Mouse (Mus musculus) midbrain, embryonic 13.5 days (tissue): ENCODE measurements around the gene Dctn1. TPM values are rescaled to one million over a fixed set of nuclear protein-coding genes. Genes with fewer than 3 reads are reported as not detected.

Experiments used
- ATAC-seq: fragments of 200-750 bp; cut with Nextera tagmentation; 2 replicates; pipeline ENCODE4 v1.8.0; 2017; ENCODE audit warnings: mild to moderate bottlenecking, moderate TSS enrichment, moderate library complexity
- H3K27ac ChIP-seq: fragments of 300-500 bp; sonication (generic); 2 replicates; pipeline ENCODE4 v1.5.1; 2015; ENCODE audit warnings: inconsistent platforms, mild to moderate bottlenecking, moderate library complexity
- H3K27me3 ChIP-seq: fragments of 300-500 bp; sonication (generic); 2 replicates; pipeline ENCODE4 v1.6.1; 2015; ENCODE audit warnings: mild to moderate bottlenecking, inconsistent platforms
- H3K36me3 ChIP-seq: fragments of 300-500 bp; sonication (generic); 2 replicates; pipeline ENCODE4 v1.6.1; 2015; ENCODE audit warnings: mild to moderate bottlenecking, inconsistent platforms
- H3K4me1 ChIP-seq: fragments of 300-500 bp; sonication (generic); replicated peaks from 2 replicates; pipeline ENCODE4 v1.6.1; 2015; ENCODE audit warnings: inconsistent platforms
- H3K4me2 ChIP-seq: fragments of 300-500 bp; sonication (generic); replicated peaks from 2 replicates; pipeline ENCODE4 v1.6.1; 2015; ENCODE audit warnings: moderate library complexity, mild to moderate bottlenecking, inconsistent platforms
- H3K4me3 ChIP-seq: fragments of 300-500 bp; sonication (generic); replicated peaks from 2 replicates; pipeline ENCODE4 v1.5.1; 2015; ENCODE audit warnings: mild to moderate bottlenecking, inconsistent platforms
- H3K9ac ChIP-seq: fragments of 300-500 bp; sonication (generic); replicated peaks from 2 replicates; pipeline ENCODE4 v1.6.1; 2015; ENCODE audit warnings: mild to moderate bottlenecking, inconsistent platforms
- H3K9me3 ChIP-seq: fragments of 300-500 bp; sonication (generic); 2 replicates; pipeline ENCODE4 v1.6.1; 2016; ENCODE audit warnings: mild to moderate bottlenecking, inconsistent platforms
- WGBS: fragments of 180-500 bp; shearing (Covaris S2); methylation state at CpG from one replicate; pipeline ENCODE4 v1.1.7; 2015; 5-methylcytosine and 5-hydroxymethylcytosine counted together
- polyA plus RNA-seq: library from polyadenylated mRNA; unstranded; fragments of >200 nt; fragmentation: Nextera tagmentation; extraction: Ambion mirVana; gene quantifications from 2 replicates; pipeline ENCODE4 v1.2.1, GENCODE M21; 2015

The Dctn1 gene
- polyA plus RNA-seq, 1 experiment from 2014 or later: 140 TPM

- peak; percentile 3 for ATAC-seq
- Histone ChIP-seq H3K4me3 (peak overlapping the region; percentile 78), H3K4me2 (peak overlapping the region; percentile 92), H3K9ac (peak overlapping the region; percentile 78), H3K9me3 (no peaks in the 10 kb centered on the region), H3K36me3 (peaks cover under 1% of the 10 kb centered on the region), H3K4me1 (peaks cover 42% of the 10 kb centered on the region), H3K27me3 (no peaks in the 10 kb centered on the region), H3K27ac (0 out of 2 replicates have a peak overlapping the region, but pooled peaks have one; percentile 53)
- WGBS: under 1% methylated on average over 30 of the region's 30 CpGs
Observed at GRCm38 (mm10) chr6:83124851-83125312, 40.8 kb upstream of the Dctn1 start.

- H3K4me1 ChIP-seq: peaks cover 38% of the 10 kb centered on the region
- ATAC-seq: no peak
- H3K27me3 ChIP-seq: no peaks in the 10 kb centered on the region
- peak within 1 kb of the TSS; percentile 92 for H3K4me2 ChIP-seq
- peak within 1 kb of the TSS; percentile 78 for H3K9ac ChIP-seq
- whole genome bisulfite sequencing: 26% methylated on average over 5 of the region's 5 CpGs
- peak within 1 kb of the TSS; percentile 78 for H3K4me3 ChIP-seq
- H3K36me3 ChIP-seq: no peaks in the 10 kb centered on the region
- no peaks in the 10 kb centered on the region for H3K9me3 ChIP-seq
- H3K27ac ChIP-seq: 0 out of 2 replicates have a peak within 1 kb of the TSS, but pooled peaks have one; percentile 53
Observed at GRCm38 (mm10) chr6:83125331-83125730, 40.4 kb upstream of the Dctn1 start, which contains the start of gene Ino80b. Ino80b (minus strand) TSS chr6:83125431.

- Histone ChIP-seq H3K27ac (no peak overlapping the region), H3K4me3 (no peak overlapping the region), H3K4me1 (peaks cover 29% of the 10 kb centered on the region), H3K9me3 (no peaks in the 10 kb centered on the region), H3K36me3 (no peaks in the 10 kb centered on the region), H3K9ac (no peak overlapping the region), H3K27me3 (no peaks in the 10 kb centered on the region), H3K4me2 (no peak overlapping the region)
- WGBS: 96% methylated on average over 5 of the region's 5 CpGs
- no peak for ATAC-seq
Observed at GRCm38 (mm10) chr6:83127419-83127818, 38.3 kb upstream of the Dctn1 start.

GRCm38 (mm10) chr6:83131469-83132034, 34.2 kb upstream of the Dctn1 start:
- no peak for ATAC-seq

GRCm38 (mm10) chr6:83132176-83132919, 33.4 kb upstream of the Dctn1 start:
- no peak overlapping the region for H3K27ac ChIP-seq
- H3K4me2 ChIP-seq: no peak overlapping the region
- no peak overlapping the region for H3K4me3 ChIP-seq
- peaks cover 19% of the 10 kb centered on the region for H3K27me3 ChIP-seq
- 88% methylated on average over 9 of the region's 9 CpGs for WGBS
- no peaks in the 10 kb centered on the region for H3K9me3 ChIP-seq
- no peaks in the 10 kb centered on the region for H3K36me3 ChIP-seq
- H3K9ac ChIP-seq: no peak overlapping the region
- H3K4me1 ChIP-seq: peaks cover 19% of the 10 kb centered on the region
- ATAC-seq: no peak

More at GRCm38 (mm10) chr6:83131469-83132034, 34.2 kb upstream of the Dctn1 start:
- H3K27ac ChIP-seq: no peak overlapping the region
- H3K27me3 ChIP-seq: peaks cover 18% of the 10 kb centered on the region
- no peak overlapping the region for H3K9ac ChIP-seq
- WGBS: 82% methylated on average over 6 of the region's 6 CpGs
- H3K9me3 ChIP-seq: no peaks in the 10 kb centered on the region
- H3K36me3 ChIP-seq: no peaks in the 10 kb centered on the region
- H3K4me2 ChIP-seq: no peak overlapping the region
- no peak overlapping the region for H3K4me3 ChIP-seq
- H3K4me1 ChIP-seq: peaks cover 11% of the 10 kb centered on the region

GRCm38 (mm10) chr6:83134226-83134625, 31.5 kb upstream of the Dctn1 start:
- H3K4me3 ChIP-seq: no peak overlapping the region
- H3K27ac ChIP-seq: no peak overlapping the region
- H3K27me3 ChIP-seq: peaks cover 19% of the 10 kb centered on the region
- H3K4me1 ChIP-seq: peaks cover 38% of the 10 kb centered on the region
- no peak for ATAC-seq
- H3K4me2 ChIP-seq: no peak overlapping the region
- no peaks in the 10 kb centered on the region for H3K36me3 ChIP-seq
- no peak overlapping the region for H3K9ac ChIP-seq
- 64% methylated on average over 3 of the region's 3 CpGs for WGBS
- H3K9me3 ChIP-seq: no peaks in the 10 kb centered on the region

GRCm38 (mm10) chr6:83134951-83135513, 30.7 kb upstream of the Dctn1 start, which contains the start of gene Rtkn:
Rtkn (plus strand) TSS chr6:83135463.
- peaks cover 19% of the 10 kb centered on the region for H3K27me3 ChIP-seq
- ATAC-seq: no peak
- H3K4me3 ChIP-seq: peak within 1 kb of the TSS; percentile 47
- H3K36me3 ChIP-seq: no peaks in the 10 kb centered on the region
- peaks cover 40% of the 10 kb centered on the region for H3K4me1 ChIP-seq
- H3K4me2 ChIP-seq: peak within 1 kb of the TSS; percentile 67
- no peaks in the 10 kb centered on the region for H3K9me3 ChIP-seq
- no peak within 1 kb of the TSS for H3K27ac ChIP-seq
- 58% methylated on average over 7 of the region's 7 CpGs for WGBS
- peak within 1 kb of the TSS; percentile 57 for H3K9ac ChIP-seq

GRCm38 (mm10) chr6:83135571-83136161, 30.1 kb upstream of the Dctn1 start:
- Histone ChIP-seq H3K27me3 (peaks cover 19% of the 10 kb centered on the region), H3K4me1 (peaks cover 40% of the 10 kb centered on the region), H3K27ac (no peak overlapping the region), H3K9me3 (no peaks in the 10 kb centered on the region), H3K4me3 (peak overlapping the region; percentile 47), H3K4me2 (peak overlapping the region; percentile 67), H3K9ac (peak overlapping the region; percentile 57), H3K36me3 (no peaks in the 10 kb centered on the region)
- 5% methylated on average over 37 of the region's 37 CpGs for WGBS
- ATAC-seq: no peak

- Histone ChIP-seq H3K4me3 (peak overlapping the region; percentile 47), H3K27ac (peak overlapping the region; percentile 93)
- peak; percentile 29 for ATAC-seq
Observed at GRCm38 (mm10) chr6:83136291-83136880, 29.3 kb upstream of the Dctn1 start.

GRCm38 (mm10) chr6:83136881-83137575, 28.7 kb upstream of the Dctn1 start:
- ATAC-seq: peak; percentile 78
- Histone ChIP-seq H3K9ac (peak overlapping the region; percentile 80), H3K36me3 (no peaks in the 10 kb centered on the region), H3K4me2 (peak overlapping the region; percentile 67), H3K4me1 (peaks cover 45% of the 10 kb centered on the region), H3K27ac (peak overlapping the region; percentile 93), H3K4me3 (peak overlapping the region; percentile 47), H3K9me3 (no peaks in the 10 kb centered on the region), H3K27me3 (peaks cover 21% of the 10 kb centered on the region)
- WGBS: 1% methylated on average over 26 of the region's 26 CpGs

More at GRCm38 (mm10) chr6:83136291-83136880, 29.3 kb upstream of the Dctn1 start:
- H3K27me3 ChIP-seq: peaks cover 21% of the 10 kb centered on the region
- no peaks in the 10 kb centered on the region for H3K9me3 ChIP-seq
- no peaks in the 10 kb centered on the region for H3K36me3 ChIP-seq
- H3K9ac ChIP-seq: peak overlapping the region; percentile 80
- peak overlapping the region; percentile 67 for H3K4me2 ChIP-seq
- 9% methylated on average over 5 of the region's 5 CpGs for WGBS
- peaks cover 40% of the 10 kb centered on the region for H3K4me1 ChIP-seq

GRCm38 (mm10) chr6:83137576-83137950, 28.2 kb upstream of the Dctn1 start:
- Histone ChIP-seq H3K9me3 (no peaks in the 10 kb centered on the region), H3K4me2 (peak overlapping the region; percentile 67), H3K27ac (peak overlapping the region; percentile 93), H3K36me3 (no peaks in the 10 kb centered on the region), H3K4me3 (peak overlapping the region; percentile 47), H3K27me3 (peaks cover 21% of the 10 kb centered on the region), H3K4me1 (peaks cover 50% of the 10 kb centered on the region), H3K9ac (peak overlapping the region; percentile 80)
- WGBS: 2% methylated on average over 12 of the region's 12 CpGs
- peak; percentile 65 for ATAC-seq
